In genomic region chr10:76762411-76762810, GRCm38 (mm10) we compare ENCODE assay signal across 11 mouse cellular contexts.
"Had no signal": no experiment of that assay in that cellular context is flagged by ENCODE, and none has a peak within 500 bp of the region (broad histone marks: within the 10 kb centered on the region; RNA-seq: fewer than 3 reads in every experiment).

No protein-coding gene starts in this region.

- H3K9ac ChIP-seq: limb, embryonic 15.5 days; liver, embryonic 13.5 days; midbrain, embryonic 15.5 days; neural tube, embryonic 13.5 days had no signal

- H3K4me2 ChIP-seq: limb, embryonic 15.5 days; liver, embryonic 13.5 days; midbrain, embryonic 15.5 days; neural tube, embryonic 13.5 days had no signal

- H3K9me3 ChIP-seq: limb, embryonic 15.5 days; liver, embryonic 13.5 days; midbrain, embryonic 15.5 days; neural tube, embryonic 13.5 days had no signal

- H3K27me3 ChIP-seq: limb, embryonic 15.5 days; liver, embryonic 13.5 days; midbrain, embryonic 15.5 days; neural tube, embryonic 13.5 days had no signal

- H3K27ac ChIP-seq: hindbrain, postnatal 0 days; left cerebral cortex, adult 2 months; limb, embryonic 15.5 days; liver, embryonic 13.5 days; midbrain, embryonic 15.5 days; neural tube, embryonic 13.5 days had no signal

- DNase-seq: kidney, postnatal 25 days; liver, embryonic 13.5 days; lung, adult 18-20 months; right cerebral cortex, postnatal 25 days; thymus, postnatal 36 days had no signal

- H3K4me3 ChIP-seq: left cerebral cortex, adult 2 months; limb, embryonic 15.5 days; liver, embryonic 13.5 days; midbrain, embryonic 15.5 days; neural tube, embryonic 13.5 days had no signal

- H3K4me1 ChIP-seq: limb, embryonic 15.5 days; liver, embryonic 13.5 days; midbrain, embryonic 15.5 days; neural tube, embryonic 13.5 days had no signal

- H3K36me3 ChIP-seq: liver, embryonic 13.5 days; midbrain, embryonic 15.5 days had no signal

- ATAC-seq: hindbrain, postnatal 0 days; intestine, embryonic 16.5 days; midbrain, embryonic 15.5 days had no signal
